Mouse (Mus musculus) adipocyte (in vitro differentiated cells): ENCODE measurements around the gene Nhsl1.

Experiments used
- DNase-seq: peaks from one replicate; pipeline ENCODE4 v3.0.0-alpha.2; 2016; ENCODE audit warnings: low spot score

The Nhsl1 gene

DNA sequence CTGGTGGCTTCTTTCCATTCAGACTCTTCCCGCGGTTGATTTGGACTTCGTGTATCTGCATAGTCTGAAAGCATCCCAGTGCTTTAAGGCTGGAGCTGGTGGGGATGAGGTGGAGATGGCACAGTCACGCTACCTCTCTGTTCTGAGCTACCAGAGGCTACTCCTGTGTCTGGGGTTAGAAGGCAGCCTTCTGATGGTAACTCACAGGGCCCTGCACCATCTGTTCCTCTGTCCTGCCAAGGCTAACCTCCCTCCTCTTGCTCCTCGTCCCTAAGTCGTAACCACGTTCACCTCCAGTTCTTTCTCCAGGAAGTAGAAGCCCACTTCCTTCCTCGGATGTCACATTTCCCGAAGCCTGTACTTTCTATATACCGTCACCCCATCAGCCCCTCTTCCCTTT, 171.2 kb downstream of the Nhsl1 start:
- DNase-seq = no peak

DNA sequence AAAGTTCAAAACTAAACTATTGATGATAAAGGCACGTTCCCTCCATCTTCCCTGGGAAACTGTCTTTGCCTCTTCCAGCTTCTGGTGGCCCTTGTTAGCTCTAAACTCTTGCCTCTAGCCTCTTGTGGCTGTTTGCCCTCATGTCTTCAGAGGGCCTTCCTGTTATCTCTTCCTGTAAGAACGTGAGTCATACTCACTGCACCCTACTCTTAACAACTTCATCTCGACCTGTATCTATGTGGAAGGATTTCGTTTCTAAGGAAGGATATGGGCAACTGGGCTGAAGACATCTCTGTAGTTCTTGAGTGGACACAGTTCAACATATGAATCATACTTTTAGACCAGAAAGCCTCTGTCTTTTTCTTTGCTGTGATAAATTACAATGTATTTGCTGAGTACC, 173.2 kb downstream of the Nhsl1 start:
- no peak for DNase-seq

DNA sequence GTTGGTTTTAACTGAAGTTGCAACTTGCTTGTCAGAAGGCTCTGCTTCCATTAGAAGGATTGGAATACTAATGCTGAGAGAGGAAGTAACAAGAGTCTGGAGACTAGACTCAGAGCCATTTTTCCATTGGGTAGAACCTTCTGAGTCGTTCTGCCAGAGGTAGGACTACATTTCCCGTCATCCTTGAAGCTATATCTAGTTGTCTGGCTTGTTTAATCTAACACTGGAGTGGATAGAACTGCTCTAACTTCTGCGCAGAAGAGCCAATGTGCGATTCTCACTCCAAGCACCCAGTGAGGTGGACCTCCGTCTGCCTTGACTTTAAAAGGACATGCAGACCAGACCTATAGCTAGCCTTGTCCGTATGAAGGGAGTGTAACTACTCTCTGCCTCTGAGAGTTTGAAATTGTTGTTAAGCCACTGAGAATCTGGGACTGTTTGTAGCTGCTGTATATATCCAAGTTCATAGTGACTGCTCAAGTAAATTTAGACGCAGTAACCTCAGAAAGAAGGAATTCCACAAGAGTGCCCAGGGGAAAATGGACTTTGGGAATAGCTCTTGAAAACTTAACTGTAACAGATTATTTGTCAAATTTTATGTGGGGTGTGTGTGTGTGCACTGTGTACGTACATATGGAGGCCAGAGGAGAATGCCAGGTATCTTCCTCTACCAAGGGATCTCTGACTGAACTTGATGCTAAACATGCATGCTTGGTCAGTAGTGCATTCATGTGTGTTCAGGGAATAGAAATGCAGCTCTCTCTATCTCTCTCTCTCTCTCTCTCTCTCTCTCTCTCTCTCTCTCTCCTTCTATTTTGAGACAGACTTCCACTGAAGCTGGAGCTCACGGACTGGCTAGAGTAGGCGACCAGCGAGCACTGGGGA, 174.5 kb downstream of the Nhsl1 start:
- DNase-seq = no peak

DNA sequence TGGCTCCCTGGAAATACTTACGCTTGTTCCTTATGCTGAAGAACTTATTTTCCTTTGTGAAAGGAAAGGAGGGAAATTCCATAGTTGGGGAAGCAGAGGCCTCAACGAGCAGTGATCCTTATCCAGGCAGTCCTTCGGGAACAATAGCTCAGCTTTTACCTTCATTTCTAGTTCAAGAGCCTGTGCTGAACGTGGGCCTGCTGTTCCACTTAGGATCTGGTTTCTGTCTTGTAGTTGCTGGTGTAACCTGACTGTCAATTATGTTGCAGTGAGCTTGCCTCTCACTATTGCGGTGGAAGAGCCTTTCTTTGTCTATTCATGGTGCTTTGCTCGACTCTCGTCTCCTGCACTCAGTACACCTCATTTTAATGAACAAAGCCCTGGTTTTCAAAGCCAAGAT, 175.5 kb downstream of the Nhsl1 start:
- DNase-seq = no peak

DNA sequence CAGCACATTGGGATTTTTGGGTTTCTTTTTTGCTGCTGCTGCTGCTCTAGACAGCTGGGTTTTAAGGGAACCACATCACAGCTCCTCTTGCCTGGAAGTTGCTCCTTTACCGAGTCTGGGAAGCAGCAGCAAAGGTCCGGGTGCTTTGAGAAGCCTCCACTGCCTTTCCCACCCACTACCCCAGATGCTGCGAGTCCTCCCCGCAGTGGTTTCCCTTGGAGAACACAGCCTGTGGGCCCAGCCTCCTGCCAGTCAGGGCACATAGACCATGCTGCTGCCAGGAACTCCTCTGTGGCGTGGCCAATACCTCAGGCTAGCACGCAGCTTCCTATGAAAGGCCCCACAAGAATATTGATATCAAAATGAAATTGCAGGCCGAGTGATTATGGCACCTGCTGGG, 178.3 kb downstream of the Nhsl1 start:
- DNase-seq = no peak

DNA sequence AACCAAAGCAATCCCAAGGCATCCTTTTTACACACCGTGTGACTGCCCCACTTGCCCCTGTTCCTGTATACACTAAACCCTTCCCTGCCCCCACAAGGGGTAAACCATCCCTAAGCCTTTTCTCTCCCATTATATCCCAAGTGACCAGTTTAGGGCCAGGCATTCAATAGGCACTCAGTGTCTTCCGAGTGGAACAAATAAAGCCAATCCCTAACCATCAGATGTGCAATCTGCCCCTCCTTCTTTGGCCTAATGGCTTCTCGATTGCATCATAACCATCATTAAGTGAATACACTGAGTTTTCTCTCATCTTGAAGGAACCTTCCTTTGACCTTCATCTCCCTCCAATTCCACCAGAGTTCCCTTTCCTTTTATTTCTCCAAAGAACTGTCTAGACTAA, 183.2 kb downstream of the Nhsl1 start:
- no peak for DNase-seq

DNA sequence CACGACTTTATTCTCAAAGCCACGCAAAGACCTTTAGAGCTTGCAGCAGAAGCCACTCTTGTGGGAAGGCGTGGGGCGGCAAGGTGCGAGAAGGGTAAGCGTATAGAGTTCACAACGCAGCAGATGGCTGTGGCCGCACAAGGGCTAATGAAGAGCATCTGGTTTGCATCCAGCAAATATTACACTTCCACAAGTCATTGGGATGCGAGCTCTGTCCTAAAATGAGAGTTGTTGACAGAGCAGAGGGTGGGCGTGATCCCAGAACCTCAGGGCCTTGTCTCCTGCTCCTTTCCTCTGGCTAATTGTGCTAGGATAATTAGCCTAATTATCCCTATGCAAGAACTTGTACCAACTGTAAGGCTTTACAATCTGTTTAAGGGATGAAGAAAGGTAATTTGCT, 186.9 kb downstream of the Nhsl1 start:
- DNase-seq = no peak

DNA sequence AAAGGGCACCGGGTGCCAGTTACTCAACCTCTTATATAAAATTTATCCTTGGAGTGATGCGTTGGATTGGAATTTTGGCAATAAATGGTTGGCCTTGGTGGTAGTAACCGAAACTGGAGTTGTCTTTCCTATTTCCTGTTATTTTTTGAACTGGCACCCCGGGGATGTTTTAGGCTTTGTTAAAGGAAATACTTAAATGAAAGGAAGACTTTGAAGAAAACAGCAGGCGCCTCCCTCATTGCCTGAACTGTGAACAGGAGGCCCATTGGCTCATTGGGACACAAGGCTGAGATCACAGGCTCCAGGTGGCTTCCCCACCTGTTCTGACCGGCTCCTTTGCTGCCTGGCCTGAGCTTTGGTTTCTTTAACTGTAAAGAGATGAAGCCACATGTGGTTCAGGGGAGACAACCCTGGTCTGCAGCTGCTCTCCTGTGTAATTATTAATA, 187.7 kb downstream of the Nhsl1 start:
- DNase-seq = no peak

DNA sequence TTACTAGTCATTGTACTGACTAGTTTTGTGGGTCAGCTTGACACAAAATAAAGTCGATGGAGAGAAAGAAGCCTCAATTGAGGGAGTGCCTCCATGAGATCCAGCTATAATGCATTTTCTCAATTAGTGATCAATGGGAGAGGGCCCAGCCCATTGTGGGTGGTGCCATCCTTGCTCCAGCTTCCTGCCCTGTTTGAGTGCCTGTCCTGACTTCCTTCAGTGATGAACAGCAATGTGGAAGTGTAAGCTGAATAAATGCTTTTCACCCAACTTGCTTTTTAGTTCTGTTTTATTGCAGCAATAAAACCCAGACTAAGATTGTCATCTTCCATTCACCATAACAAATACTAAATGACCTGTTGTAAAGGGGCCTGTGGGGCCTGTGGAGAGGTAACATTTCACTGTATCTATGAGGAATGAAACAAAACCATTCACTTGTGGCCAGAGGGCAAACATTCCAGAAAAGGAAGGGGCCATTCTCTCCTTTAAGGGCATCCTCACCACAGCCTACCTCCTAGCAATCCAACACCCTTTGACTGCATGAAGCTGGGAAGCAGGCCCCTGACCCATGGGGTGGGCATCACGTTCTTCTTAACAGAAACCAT, 189.2 kb downstream of the Nhsl1 start:
- no peak for DNase-seq

DNA sequence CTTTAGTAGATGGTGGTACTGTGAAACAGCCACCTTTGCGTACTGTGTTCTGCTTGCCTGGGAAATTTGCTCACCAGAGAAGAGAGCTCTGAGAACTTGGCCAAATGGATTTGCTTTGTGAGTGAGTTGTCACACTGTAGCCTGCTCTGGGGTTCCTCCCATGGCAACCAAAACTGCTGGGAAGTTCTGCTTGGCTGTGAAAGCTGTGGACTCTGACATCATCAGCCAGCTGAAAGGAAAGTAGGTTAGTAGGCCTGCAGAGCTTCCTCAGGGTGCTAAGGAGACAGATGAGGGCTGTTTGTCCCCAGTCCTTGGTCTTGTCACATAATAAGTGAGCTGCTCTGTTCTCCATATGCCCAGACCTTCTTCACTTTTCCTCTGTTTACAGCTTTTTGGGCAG, 189.8 kb downstream of the Nhsl1 start:
- no peak for DNase-seq

DNA sequence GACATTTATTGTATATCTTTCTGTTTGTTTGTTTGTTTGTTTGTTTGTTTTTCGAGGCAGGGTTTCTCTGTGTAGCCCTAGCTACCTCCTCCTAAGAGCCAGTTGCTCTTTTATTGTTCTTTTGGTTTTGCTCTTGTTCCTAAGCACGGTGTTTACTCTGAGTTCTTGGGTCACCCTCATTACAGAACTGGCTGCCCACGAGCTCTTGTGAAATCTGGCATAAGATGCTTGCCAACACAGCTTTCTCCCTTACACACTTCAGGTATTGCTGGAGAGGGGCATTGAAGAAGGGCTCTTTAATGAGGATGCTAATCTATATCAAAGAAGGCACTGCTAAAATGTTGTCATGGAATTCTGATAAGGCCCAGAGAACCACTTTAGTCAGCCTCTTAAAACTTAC, 191.9 kb downstream of the Nhsl1 start:
- DNase-seq = peak; percentile 3

DNA sequence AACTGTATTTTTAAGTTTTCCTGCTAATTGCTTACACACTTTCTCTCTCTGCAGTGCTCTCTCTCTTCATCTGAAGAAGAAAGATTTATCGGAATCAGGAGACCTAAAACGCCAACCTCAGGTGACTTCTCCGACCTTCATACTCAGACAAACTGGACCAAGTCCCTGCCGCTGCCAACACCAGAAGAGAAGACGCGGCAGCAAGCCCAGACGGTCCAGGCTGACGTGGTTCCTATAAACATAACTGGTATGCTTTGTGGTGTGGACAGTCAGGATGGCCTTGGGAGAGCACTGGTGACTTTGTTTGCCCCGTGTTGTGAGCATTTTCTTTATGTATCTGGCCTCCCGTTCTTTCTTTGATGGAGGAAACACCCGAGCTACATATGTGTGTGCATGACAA, 192.7 kb downstream of the Nhsl1 start:
- DNase-seq = no peak

DNA sequence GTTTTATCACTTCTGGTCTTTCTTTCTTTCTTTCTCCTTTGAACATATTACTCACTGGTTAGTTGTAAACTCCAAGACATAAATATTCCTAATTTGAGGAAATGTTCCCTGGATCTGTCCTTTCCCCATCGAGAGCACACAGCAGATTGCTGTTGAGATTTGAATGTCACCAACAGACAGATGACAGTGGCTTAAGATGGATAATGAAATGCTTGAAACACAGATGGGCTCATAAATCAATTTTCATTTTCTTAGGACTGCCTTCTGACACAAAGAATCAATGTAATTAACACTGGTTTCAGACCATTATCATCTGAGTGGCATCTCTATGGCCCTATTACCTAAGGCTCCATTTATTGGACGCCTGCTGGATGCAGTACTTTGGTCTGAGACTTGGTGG, 203.8 kb downstream of the Nhsl1 start:
- DNase-seq = no peak

DNA sequence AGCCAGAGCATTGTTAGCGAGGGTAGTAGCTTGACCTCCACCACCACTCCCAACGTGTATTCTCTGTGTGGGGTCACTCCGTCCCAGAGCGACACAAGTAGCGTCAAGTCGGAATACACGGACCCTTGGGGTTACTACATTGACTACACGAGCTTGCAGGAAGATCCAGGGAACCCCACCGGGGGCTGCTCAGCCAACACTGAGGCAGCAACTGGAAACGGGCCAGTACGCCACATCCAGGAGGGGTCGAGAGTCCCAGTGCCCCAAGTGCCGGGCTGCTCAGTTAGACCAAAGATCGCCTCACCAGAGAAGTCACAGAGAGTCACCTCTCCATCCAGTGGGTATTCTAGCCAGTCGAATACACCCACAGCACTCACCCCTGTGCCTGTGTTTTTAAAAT, 206.5 kb downstream of the Nhsl1 start:
- DNase-seq = no peak

DNA sequence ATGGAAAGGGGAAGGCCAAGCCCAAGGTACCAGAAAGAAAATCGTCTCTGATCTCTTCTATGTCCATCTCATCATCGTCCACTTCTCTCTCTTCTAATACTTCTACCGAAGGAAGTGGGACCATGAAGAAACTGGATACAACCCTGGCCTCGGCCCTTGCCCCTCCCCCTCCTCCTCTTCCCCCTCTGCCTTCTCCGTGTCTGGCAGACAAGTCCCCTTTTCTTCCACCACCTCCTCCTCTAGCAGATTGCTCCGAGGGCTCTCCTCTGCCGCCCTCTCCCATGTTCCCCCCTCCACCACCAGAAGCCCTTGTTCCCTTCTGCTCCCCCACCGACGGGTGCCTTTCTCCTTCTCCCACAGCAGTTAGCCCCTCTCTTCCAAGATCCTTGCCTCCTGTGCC, 206.9 kb downstream of the Nhsl1 start:
- no peak for DNase-seq

DNA sequence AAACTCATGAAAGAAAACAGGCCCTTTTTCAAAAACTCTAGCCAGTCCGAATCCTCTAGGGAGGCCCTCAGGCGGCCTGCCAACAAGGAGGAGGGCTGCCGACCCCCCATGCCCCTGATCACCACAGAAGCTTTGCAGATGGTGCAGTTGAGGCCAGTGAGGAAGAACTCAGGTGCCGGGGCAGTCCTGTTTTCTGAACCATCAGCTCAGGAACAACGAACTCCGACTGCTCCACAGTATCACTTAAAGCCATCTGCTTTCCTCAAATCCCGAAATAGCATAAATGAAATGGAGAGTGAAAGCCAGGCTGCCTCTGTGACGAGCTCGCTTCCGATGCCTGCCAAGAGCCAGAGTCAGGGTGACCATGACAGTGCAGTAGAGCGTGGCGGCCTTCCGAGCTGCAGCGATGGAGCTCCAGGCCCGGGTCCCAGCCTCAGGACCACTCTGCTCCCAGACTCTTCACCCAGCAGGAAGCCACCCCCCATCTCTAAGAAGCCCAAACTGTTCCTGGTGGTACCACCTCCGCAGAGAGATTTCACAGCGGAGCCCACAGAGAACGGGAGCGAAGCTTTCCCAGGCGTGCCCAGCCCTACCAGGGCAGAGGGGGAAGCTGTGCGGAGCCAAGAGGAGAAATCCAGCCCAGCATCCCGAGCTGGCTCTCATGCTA, 207.5 kb downstream of the Nhsl1 start:
- DNase-seq = no peak

DNA sequence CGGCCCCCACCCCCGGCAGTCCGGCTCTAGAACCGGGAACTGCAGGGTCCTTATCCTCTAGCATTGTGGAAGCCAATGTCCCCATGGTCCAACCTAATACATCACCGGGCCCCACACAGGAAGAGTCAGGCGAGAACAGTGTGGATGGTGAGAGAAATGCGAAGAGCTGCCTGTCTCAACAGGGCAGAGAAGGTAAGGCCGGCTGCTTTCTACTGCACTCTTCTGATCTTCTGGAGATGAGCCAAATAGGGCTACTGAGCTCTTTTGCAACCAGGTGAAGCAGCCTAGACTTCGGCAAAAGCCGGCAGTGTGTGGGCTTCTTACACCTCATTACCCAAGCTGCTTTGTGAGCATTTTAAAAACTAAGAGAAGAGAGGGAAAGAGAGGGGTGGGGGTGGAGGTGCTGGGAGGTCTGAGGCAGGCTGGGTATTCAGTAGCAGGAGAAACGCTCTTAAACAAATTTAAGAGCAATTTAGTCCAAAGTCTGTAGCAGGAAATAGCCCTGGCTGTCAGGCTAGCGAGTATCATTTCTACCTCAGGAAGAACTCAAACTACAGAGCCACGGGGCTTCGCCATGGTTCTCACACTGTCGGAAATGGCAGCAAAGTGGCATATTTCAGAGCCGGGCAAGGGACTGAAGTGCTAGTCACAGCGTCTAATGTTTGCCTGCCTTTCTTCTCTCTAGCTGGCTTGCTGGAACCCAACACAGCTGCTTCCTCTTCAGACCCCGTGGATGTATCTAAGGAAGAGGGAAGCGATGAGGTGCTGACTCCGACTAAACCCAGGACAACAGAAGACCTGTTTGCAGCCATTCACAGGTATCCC, 208.3 kb downstream of the Nhsl1 start:
- no peak for DNase-seq

DNA sequence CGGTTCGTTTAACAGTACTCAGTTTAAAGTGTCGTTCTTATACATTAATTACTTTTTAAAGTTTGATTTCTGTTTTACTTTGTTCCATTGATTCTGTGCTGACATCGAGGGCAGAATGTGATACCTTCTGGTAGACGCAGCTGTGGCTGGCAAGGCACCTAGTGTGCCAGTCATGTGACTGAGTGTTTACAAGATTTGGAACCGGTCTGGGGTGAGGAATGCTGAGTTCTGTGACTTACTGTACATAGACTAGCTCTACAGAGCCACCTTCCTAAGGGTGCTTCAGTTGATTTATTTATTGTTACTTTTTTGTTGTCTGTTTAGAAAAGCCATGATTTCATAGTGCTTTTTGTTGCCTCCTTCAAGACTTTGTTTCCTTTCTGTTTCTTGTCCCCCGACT, 209.0 kb downstream of the Nhsl1 start:
- DNase-seq = no peak

DNA sequence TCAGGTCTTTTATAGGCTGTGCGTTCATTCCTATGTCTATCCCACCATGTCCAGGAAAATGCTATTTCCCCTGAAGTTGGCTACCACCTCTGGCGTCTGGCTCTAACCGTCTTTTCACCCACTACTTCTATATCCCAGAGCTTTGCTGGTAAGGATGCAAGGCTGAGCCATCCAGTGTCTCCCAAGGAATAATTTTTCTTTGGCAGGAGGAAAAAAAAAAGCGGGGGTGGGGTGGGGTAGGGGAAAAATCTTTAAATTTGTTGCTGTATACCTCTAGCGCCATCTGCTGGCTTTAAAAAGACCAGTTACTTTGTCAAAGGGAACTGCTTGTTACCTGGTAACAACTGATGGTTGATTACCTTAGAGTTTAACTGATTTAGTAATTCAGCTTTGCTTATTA, 209.7 kb downstream of the Nhsl1 start:
- DNase-seq = peak; percentile 22

DNA sequence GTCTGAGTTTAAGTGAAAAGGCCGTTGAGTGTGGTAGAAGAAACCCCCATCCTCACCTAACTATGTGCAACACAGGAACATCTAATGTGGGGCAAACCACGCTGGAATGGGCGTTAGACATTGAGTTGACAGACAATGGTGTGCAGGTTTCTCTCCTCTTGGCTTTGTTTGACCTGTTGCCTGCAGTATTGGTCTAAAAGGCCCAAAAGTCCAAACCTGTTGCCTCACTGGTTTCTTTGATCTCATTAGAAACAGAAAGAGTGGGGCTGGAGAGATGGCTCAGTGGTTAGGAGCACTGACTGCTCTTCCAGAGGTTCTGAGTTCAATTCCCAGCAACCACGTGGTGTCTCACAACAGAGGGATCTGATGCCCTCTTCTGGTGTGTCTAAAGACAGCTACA, 210.4 kb downstream of the Nhsl1 start:
- no peak for DNase-seq

DNA sequence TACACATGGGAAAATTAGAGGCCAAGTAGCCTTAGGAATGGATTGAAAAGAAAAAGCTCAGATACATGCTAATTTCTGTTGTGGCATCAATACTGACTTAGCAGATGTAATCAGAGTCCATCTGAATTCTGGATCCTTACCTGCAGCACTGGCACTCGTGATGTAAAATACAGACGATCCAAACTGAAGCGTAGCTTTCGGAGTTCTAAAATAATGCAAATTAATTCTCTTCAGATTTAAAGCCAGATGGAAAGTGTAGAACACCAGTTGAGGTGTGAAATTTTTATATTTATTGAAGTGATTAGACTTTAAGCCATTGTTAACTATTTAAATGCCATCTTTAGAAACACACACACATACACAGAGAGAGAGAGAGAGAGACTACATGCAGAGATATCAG, 211.4 kb downstream of the Nhsl1 start:
- no peak for DNase-seq

DNA sequence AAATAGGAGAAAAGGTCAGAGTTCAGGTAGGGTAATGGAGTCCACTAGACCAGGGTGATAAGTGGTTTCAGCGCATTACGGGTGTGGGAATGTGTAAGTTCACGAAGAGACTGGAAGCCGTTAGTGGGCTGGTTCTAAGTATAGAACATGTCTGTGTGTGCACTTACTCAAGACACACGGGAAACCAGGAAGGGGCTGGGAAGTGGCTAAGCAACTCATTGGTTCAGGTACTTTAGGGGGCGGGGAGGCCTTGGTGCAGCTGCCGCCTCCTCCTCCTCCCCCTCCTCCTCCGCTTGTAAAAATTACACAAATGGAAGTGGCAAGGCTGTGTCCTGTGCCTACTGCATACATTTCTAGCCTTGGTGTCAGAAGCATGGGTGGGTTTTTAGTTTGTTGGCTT, 213.5 kb downstream of the Nhsl1 start:
- no peak for DNase-seq
